Mouse (Mus musculus): Measurements from ENCODE around the gene Stx8.

Stx8 gene

GRCm38 (mm10) chr11:68089885-68090592 is 124.0 kb downstream of the Stx8 start:
- no peak for DNase-seq

- no peak for DNase-seq
Measured at GRCm38 (mm10) chr11:68091975-68092759, 126.2 kb downstream of the Stx8 start.

- no peak for DNase-seq
Measured at GRCm38 (mm10) chr11:68101598-68101997, 135.6 kb downstream of the Stx8 start.

- DNase-seq, result no peak
Measured at GRCm38 (mm10) chr11:68103480-68103879, 137.5 kb downstream of the Stx8 start.

- DNase-seq, result no peak
Measured at GRCm38 (mm10) chr11:68106053-68106452, 140.1 kb downstream of the Stx8 start.

GRCm38 (mm10) chr11:68113454-68114100 is 147.6 kb downstream of the Stx8 start:
- DNase-seq, result no peak

- no peak for DNase-seq
Measured at GRCm38 (mm10) chr11:68114202-68114601, 148.2 kb downstream of the Stx8 start.

GRCm38 (mm10) chr11:68116157-68116556 is 150.2 kb downstream of the Stx8 start:
- no peak for DNase-seq

- DNase-seq, result no peak
Measured at GRCm38 (mm10) chr11:68117878-68118660, 152.1 kb downstream of the Stx8 start.

GRCm38 (mm10) chr11:68118679-68119078 is 152.7 kb downstream of the Stx8 start:
- DNase-seq, result no peak

- no peak for DNase-seq
Measured at GRCm38 (mm10) chr11:68119136-68119535, 153.1 kb downstream of the Stx8 start.

GRCm38 (mm10) chr11:68121260-68121659 is 155.3 kb downstream of the Stx8 start:
- DNase-seq, result no peak

- no peak for DNase-seq
Measured at GRCm38 (mm10) chr11:68121660-68122059, 155.7 kb downstream of the Stx8 start.

GRCm38 (mm10) chr11:68126071-68126470 is 160.1 kb downstream of the Stx8 start:
- DNase-seq, result peak; percentile 22

GRCm38 (mm10) chr11:68134494-68134893 is 168.5 kb downstream of the Stx8 start:
- DNase-seq, result no peak

- DNase-seq, result no peak
Measured at GRCm38 (mm10) chr11:68135350-68135749, 169.4 kb downstream of the Stx8 start.

GRCm38 (mm10) chr11:68136687-68137086 is 170.7 kb downstream of the Stx8 start:
- no peak for DNase-seq

- DNase-seq, result no peak
Measured at GRCm38 (mm10) chr11:68142296-68142695, 176.3 kb downstream of the Stx8 start.

- DNase-seq, result no peak
Measured at GRCm38 (mm10) chr11:68144235-68145065, 178.5 kb downstream of the Stx8 start.

- DNase-seq, result no peak
Measured at GRCm38 (mm10) chr11:68145066-68145585, 179.1 kb downstream of the Stx8 start.

- DNase-seq, result no peak
Measured at GRCm38 (mm10) chr11:68145586-68146455, 179.8 kb downstream of the Stx8 start.

Measured in right cerebral cortex, postnatal 14 days (tissue).